Mouse (Mus musculus): Measurements from ENCODE around the gene Ankrd50. TPM values are rescaled to one million over a fixed set of nuclear protein-coding genes. Genes with fewer than 3 reads are reported as not detected.
A peak's percentile ranks its signal among the peaks of the same experiment; 100 is the strongest.

The Ankrd50 gene
- polyA plus RNA-seq, 1 experiment from 2014 or later, result 19.0 TPM

- peaks cover 5 to 32% of the 10 kb centered on the region in 2 experiments for H3K4me1 ChIP-seq (ENCODE audit: control insufficient read depth in 2 of 2, insufficient read depth in 2 of 2, low read length in 2 of 2)
- peak overlapping the region; percentile 83 to 93 for H3K4me3 ChIP-seq (ENCODE audit: control insufficient read depth in 1 of 2, insufficient read depth in 1 of 2, low read depth in 1 of 2, low read length in 2 of 2)
- no peak for ATAC-seq (ENCODE audit: insufficient number of reproducible peaks, insufficient read depth, low FRiP score, low read depth)
- H3K9ac ChIP-seq (ENCODE audit: low read length), result peak overlapping the region; percentile 99
- no peaks in the 10 kb centered on the region for H3K9me3 ChIP-seq (ENCODE audit: control insufficient read depth, low read length)
- no peaks in the 10 kb centered on the region for H3K27me3 ChIP-seq (ENCODE audit: control insufficient read depth, insufficient read depth, low read length)
- 22% methylated on average over 10 of the region's 10 CpGs for WGBS
- peaks cover 26% of the 10 kb centered on the region for H3K36me3 ChIP-seq (ENCODE audit: control insufficient read depth, insufficient read depth, low read length)
- peak overlapping the region; percentile 80 for H3K4me2 ChIP-seq (ENCODE audit: low read length)
- H3K27ac ChIP-seq (replicated peaks in 1 of 2; ENCODE audit: control insufficient read depth in 1 of 2, insufficient read depth in 1 of 2, low read depth in 2 of 2, low read length in 2 of 2), result peak overlapping the region; percentile 5 to 92; a peak in 2 of 4 replicates
These were observed 1.1 kb downstream of the Ankrd50 start for GRCm38 (mm10) chr3:38483551-38483950.

GRCm38 (mm10) chr3:38482749-38483148, 1.9 kb downstream of the Ankrd50 start:
- peak overlapping the region; percentile 8 to 92; a peak in 2 of 4 replicates for H3K27ac ChIP-seq (replicated peaks in 1 of 2; ENCODE audit: control insufficient read depth in 1 of 2, insufficient read depth in 1 of 2, low read depth in 2 of 2, low read length in 2 of 2)
- no peak for ATAC-seq (ENCODE audit: insufficient number of reproducible peaks, insufficient read depth, low FRiP score, low read depth)
- no peaks in the 10 kb centered on the region for H3K9me3 ChIP-seq (ENCODE audit: control insufficient read depth, low read length)
- H3K36me3 ChIP-seq (ENCODE audit: control insufficient read depth, insufficient read depth, low read length), result peaks cover 32% of the 10 kb centered on the region
- H3K9ac ChIP-seq (ENCODE audit: low read length), result peak overlapping the region; percentile 99
- H3K4me2 ChIP-seq (ENCODE audit: low read length), result peak overlapping the region; percentile 80
- H3K4me1 ChIP-seq (ENCODE audit: control insufficient read depth in 2 of 2, insufficient read depth in 2 of 2, low read length in 2 of 2), result peaks cover 5 to 37% of the 10 kb centered on the region in 2 experiments
- H3K4me3 ChIP-seq (ENCODE audit: control insufficient read depth in 1 of 2, insufficient read depth in 1 of 2, low read depth in 1 of 2, low read length in 2 of 2), result peak overlapping the region; percentile 83 to 93
- H3K27me3 ChIP-seq (ENCODE audit: control insufficient read depth, insufficient read depth, low read length), result no peaks in the 10 kb centered on the region
- 22% methylated on average over 11 of the region's 11 CpGs for WGBS

- H3K4me3 ChIP-seq (ENCODE audit: control insufficient read depth in 1 of 2, insufficient read depth in 1 of 2, low read depth in 1 of 2, low read length in 2 of 2), result peak overlapping the region; percentile 2 to 24; a peak in 3 of 4 replicates
- ATAC-seq (ENCODE audit: insufficient number of reproducible peaks, insufficient read depth, low FRiP score, low read depth), result no peak
- H3K27me3 ChIP-seq (ENCODE audit: control insufficient read depth, insufficient read depth, low read length), result no peaks in the 10 kb centered on the region
- 0 out of 2 replicates have a peak overlapping the region, but pooled peaks have one; percentile 7 for H3K9ac ChIP-seq (ENCODE audit: low read length)
- H3K4me2 ChIP-seq (ENCODE audit: low read length), result peak overlapping the region; percentile 80
- H3K9me3 ChIP-seq (ENCODE audit: control insufficient read depth, low read length), result no peaks in the 10 kb centered on the region
- H3K27ac ChIP-seq (replicated peaks in 1 of 2; ENCODE audit: control insufficient read depth in 1 of 2, insufficient read depth in 1 of 2, low read depth in 2 of 2, low read length in 2 of 2), result no peak overlapping the region
- H3K36me3 ChIP-seq (ENCODE audit: control insufficient read depth, insufficient read depth, low read length), result peaks cover 46% of the 10 kb centered on the region
- peaks cover 5 to 43% of the 10 kb centered on the region in 2 experiments for H3K4me1 ChIP-seq (ENCODE audit: control insufficient read depth in 2 of 2, insufficient read depth in 2 of 2, low read length in 2 of 2)
- WGBS, result 56% methylated on average over 1 of the region's 1 CpGs
These were observed 3.5 kb downstream of the Ankrd50 start for GRCm38 (mm10) chr3:38481106-38481505.

GRCm38 (mm10) chr3:38477936-38478335, 6.7 kb downstream of the Ankrd50 start:
- WGBS, result 70% methylated on average over 1 of the region's 1 CpGs
- ATAC-seq (ENCODE audit: insufficient number of reproducible peaks, insufficient read depth, low FRiP score, low read depth), result no peak
- Histone ChIP-seq H3K27me3 (ENCODE audit: control insufficient read depth, insufficient read depth, low read length) (no peaks in the 10 kb centered on the region), H3K9ac (ENCODE audit: low read length) (no peak overlapping the region), H3K36me3 (ENCODE audit: control insufficient read depth, insufficient read depth, low read length) (peaks cover 55% of the 10 kb centered on the region), H3K4me2 (ENCODE audit: low read length) (no peak overlapping the region), H3K4me1 (ENCODE audit: control insufficient read depth in 2 of 2, insufficient read depth in 2 of 2, low read length in 2 of 2) (peaks cover 5 to 50% of the 10 kb centered on the region in 2 experiments), H3K9me3 (ENCODE audit: control insufficient read depth, low read length) (no peaks in the 10 kb centered on the region), H3K4me3 (ENCODE audit: control insufficient read depth in 1 of 2, insufficient read depth in 1 of 2, low read depth in 1 of 2, low read length in 2 of 2) (no peak overlapping the region), H3K27ac (replicated peaks in 1 of 2; ENCODE audit: control insufficient read depth in 1 of 2, insufficient read depth in 1 of 2, low read depth in 2 of 2, low read length in 2 of 2) (no peak overlapping the region)

GRCm38 (mm10) chr3:38475587-38475986, 9.1 kb downstream of the Ankrd50 start:
- no peak overlapping the region for H3K4me3 ChIP-seq (ENCODE audit: control insufficient read depth in 1 of 2, insufficient read depth in 1 of 2, low read depth in 1 of 2, low read length in 2 of 2)

GRCm38 (mm10) chr3:38473138-38473537, 11.5 kb downstream of the Ankrd50 start:
- WGBS, result 87% methylated on average over 4 of the region's 4 CpGs
- Histone ChIP-seq H3K9me3 (ENCODE audit: control insufficient read depth, low read length) (no peaks in the 10 kb centered on the region), H3K4me2 (ENCODE audit: low read length) (no peak overlapping the region), H3K4me1 (ENCODE audit: control insufficient read depth in 2 of 2, insufficient read depth in 2 of 2, low read length in 2 of 2) (peaks cover 0 to 25% of the 10 kb centered on the region in 2 experiments; a peak in 3 of 4 replicates), H3K27ac (replicated peaks in 1 of 2; ENCODE audit: control insufficient read depth in 1 of 2, insufficient read depth in 1 of 2, low read depth in 2 of 2, low read length in 2 of 2) (no peak overlapping the region), H3K36me3 (ENCODE audit: control insufficient read depth, insufficient read depth, low read length) (peaks cover 30% of the 10 kb centered on the region), H3K9ac (ENCODE audit: low read length) (no peak overlapping the region), H3K27me3 (ENCODE audit: control insufficient read depth, insufficient read depth, low read length) (no peaks in the 10 kb centered on the region), H3K4me3 (ENCODE audit: control insufficient read depth in 1 of 2, insufficient read depth in 1 of 2, low read depth in 1 of 2, low read length in 2 of 2) (no peak overlapping the region)
- no peak for ATAC-seq (ENCODE audit: insufficient number of reproducible peaks, insufficient read depth, low FRiP score, low read depth)

More at GRCm38 (mm10) chr3:38475587-38475986, 9.1 kb downstream of the Ankrd50 start:
- Histone ChIP-seq H3K9me3 (ENCODE audit: control insufficient read depth, low read length) (no peaks in the 10 kb centered on the region), H3K27ac (replicated peaks in 1 of 2; ENCODE audit: control insufficient read depth in 1 of 2, insufficient read depth in 1 of 2, low read depth in 2 of 2, low read length in 2 of 2) (no peak overlapping the region), H3K4me2 (ENCODE audit: low read length) (no peak overlapping the region), H3K27me3 (ENCODE audit: control insufficient read depth, insufficient read depth, low read length) (no peaks in the 10 kb centered on the region), H3K36me3 (ENCODE audit: control insufficient read depth, insufficient read depth, low read length) (peaks cover 41% of the 10 kb centered on the region), H3K4me1 (ENCODE audit: control insufficient read depth in 2 of 2, insufficient read depth in 2 of 2, low read length in 2 of 2) (peaks cover 0 to 33% of the 10 kb centered on the region in 2 experiments; a peak in 3 of 4 replicates), H3K9ac (ENCODE audit: low read length) (no peak overlapping the region)
- 73% methylated on average over 6 of the region's 6 CpGs for WGBS
- no peak for ATAC-seq (ENCODE audit: insufficient number of reproducible peaks, insufficient read depth, low FRiP score, low read depth)

GRCm38 (mm10) chr3:38471516-38471915, 13.1 kb downstream of the Ankrd50 start:
- H3K36me3 ChIP-seq (ENCODE audit: control insufficient read depth, insufficient read depth, low read length), result peaks cover 24% of the 10 kb centered on the region
- no peak for ATAC-seq (ENCODE audit: insufficient number of reproducible peaks, insufficient read depth, low FRiP score, low read depth)
- no peaks in the 10 kb centered on the region for H3K27me3 ChIP-seq (ENCODE audit: control insufficient read depth, insufficient read depth, low read length)
- H3K9me3 ChIP-seq (ENCODE audit: control insufficient read depth, low read length), result no peaks in the 10 kb centered on the region
- no peak overlapping the region for H3K4me2 ChIP-seq (ENCODE audit: low read length)
- H3K4me3 ChIP-seq (ENCODE audit: control insufficient read depth in 1 of 2, insufficient read depth in 1 of 2, low read depth in 1 of 2, low read length in 2 of 2), result no peak overlapping the region
- H3K4me1 ChIP-seq (ENCODE audit: control insufficient read depth in 2 of 2, insufficient read depth in 2 of 2, low read length in 2 of 2), result peaks cover 0 to 22% of the 10 kb centered on the region in 2 experiments; a peak in 3 of 4 replicates
- no peak overlapping the region for H3K9ac ChIP-seq (ENCODE audit: low read length)
- H3K27ac ChIP-seq (replicated peaks in 1 of 2; ENCODE audit: control insufficient read depth in 1 of 2, insufficient read depth in 1 of 2, low read depth in 2 of 2, low read length in 2 of 2), result no peak overlapping the region

- no peak for ATAC-seq (ENCODE audit: insufficient number of reproducible peaks, insufficient read depth, low FRiP score, low read depth)
- no peak overlapping the region for H3K9ac ChIP-seq (ENCODE audit: low read length)
- H3K4me1 ChIP-seq (ENCODE audit: control insufficient read depth in 2 of 2, insufficient read depth in 2 of 2, low read length in 2 of 2), result peaks cover 0 to 4% of the 10 kb centered on the region in 2 experiments; a peak in 2 of 4 replicates
- 84% methylated on average over 8 of the region's 8 CpGs for WGBS
- H3K27me3 ChIP-seq (ENCODE audit: control insufficient read depth, insufficient read depth, low read length), result no peaks in the 10 kb centered on the region
- H3K9me3 ChIP-seq (ENCODE audit: control insufficient read depth, low read length), result no peaks in the 10 kb centered on the region
- H3K27ac ChIP-seq (replicated peaks in 1 of 2; ENCODE audit: control insufficient read depth in 1 of 2, insufficient read depth in 1 of 2, low read depth in 2 of 2, low read length in 2 of 2), result no peak overlapping the region
- no peak overlapping the region for H3K4me2 ChIP-seq (ENCODE audit: low read length)
- peaks cover 17% of the 10 kb centered on the region for H3K36me3 ChIP-seq (ENCODE audit: control insufficient read depth, insufficient read depth, low read length)
- no peak overlapping the region for H3K4me3 ChIP-seq (ENCODE audit: control insufficient read depth in 1 of 2, insufficient read depth in 1 of 2, low read depth in 1 of 2, low read length in 2 of 2)
These were observed 16.5 kb downstream of the Ankrd50 start for GRCm38 (mm10) chr3:38468131-38468530.
